Mouse (Mus musculus): ENCODE measurements around the gene Gm26897.

Gm26897 gene

GRCm38 (mm10) chr5:111750092-111750491 lies 16.4 kb downstream of the Gm26897 start:
- no peak for DNase-seq (ENCODE audit: low spot score)

- no peak for DNase-seq (ENCODE audit: low spot score)
Observed at GRCm38 (mm10) chr5:111754484-111755139, 20.9 kb downstream of the Gm26897 start.

DNA sequence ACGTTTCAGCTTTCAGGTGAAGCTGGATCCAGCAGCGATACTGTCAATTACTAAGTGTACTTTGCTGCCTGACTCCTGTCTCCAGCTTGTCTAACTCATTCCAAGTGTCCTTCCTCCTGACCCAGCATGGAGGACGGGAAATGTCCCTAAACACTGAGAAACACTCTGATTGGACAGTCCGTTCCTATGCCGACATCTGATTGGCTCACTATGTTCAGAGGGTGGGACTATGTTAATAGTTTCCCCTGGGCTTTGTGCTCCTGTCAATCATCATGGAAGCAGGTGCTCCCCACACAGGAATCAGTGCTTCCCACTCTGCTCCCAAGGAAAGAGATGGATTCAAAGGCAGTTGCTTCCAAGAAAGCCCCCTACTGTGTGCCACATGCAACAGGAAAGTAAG lies 21.6 kb downstream of the Gm26897 start:
- DNase-seq (ENCODE audit: low spot score): no peak

DNA sequence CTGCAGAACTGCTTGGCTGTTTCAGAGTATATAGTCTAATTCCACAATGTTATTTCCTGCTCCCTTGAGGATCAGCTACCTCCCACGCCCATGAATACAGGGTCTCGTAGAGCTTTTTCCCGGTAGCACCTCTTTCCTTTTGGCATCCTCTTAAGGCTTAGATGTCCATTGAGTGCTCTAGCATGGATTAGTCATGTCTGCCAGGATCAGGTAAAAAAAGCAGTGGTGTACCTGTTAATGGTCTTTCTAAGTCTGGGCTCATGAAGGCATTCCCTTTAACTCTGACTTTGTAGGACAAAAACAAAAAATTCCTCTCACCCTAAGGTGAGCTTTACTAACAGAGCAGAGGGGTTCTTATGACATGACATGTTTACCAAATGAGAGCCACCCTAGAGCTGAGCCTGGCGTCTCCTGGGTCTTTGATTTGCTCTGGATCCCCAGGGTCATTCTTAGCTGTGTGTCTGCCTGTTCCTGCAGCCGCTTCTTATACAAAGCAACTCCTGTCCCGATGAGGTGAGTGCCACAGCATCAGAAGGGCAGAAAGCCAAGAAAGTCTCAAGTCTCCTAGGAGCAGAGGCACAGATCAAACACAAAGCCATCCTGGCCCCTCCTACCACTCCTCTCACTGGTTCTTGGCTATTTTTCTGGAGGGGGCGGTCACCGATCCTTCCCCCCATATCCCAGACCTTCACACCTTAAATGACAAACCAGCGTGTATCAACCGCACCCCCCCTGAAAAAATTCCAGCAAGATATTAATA lies 27.2 kb downstream of the Gm26897 start:
- no peak for DNase-seq (ENCODE audit: low spot score)

DNA sequence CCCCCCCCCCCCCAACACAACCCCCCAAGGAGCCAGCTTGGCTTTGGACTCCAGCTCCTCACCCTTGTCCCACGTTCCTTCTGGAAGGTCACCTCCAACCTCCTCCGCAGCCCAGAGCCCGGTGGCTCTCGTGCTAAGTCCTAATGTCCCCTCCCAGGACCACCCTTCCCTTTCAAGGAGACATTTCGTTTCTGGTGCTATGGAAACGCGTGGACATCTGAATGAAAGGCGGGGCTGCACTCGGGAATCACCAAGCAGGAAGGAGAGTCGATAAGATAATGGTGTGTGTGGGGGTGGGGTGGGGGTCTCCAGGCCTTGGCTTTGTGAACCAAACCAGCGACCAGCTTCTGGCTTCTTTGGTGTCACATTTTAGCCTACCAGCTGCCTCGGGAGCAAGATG lies 27.9 kb downstream of the Gm26897 start:
- no peak for DNase-seq (ENCODE audit: low spot score)

DNA sequence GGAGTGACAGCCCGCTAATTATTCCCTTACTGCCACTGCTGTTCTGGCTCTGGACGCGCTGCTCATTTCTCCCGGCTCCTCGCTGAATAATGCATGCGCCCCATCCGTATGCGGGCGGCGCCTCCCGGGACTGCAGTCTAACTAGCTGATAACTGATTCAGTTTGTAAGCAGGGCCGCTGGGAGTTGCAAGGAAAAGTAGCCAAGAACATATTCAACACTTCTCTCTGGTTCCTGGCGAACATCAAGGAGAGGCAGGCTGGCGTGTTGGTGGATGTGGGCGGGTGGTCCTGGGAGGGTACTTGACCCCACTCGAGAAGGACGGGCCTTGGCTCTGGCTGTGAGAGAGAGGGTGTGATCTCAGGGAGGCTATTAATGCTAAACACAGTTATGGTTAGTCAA lies 28.4 kb downstream of the Gm26897 start:
- DNase-seq (ENCODE audit: low spot score): peak; percentile 50

GRCm38 (mm10) chr5:111765671-111766290 lies 32.1 kb downstream of the Gm26897 start:
- no peak for DNase-seq (ENCODE audit: low spot score)

DNA sequence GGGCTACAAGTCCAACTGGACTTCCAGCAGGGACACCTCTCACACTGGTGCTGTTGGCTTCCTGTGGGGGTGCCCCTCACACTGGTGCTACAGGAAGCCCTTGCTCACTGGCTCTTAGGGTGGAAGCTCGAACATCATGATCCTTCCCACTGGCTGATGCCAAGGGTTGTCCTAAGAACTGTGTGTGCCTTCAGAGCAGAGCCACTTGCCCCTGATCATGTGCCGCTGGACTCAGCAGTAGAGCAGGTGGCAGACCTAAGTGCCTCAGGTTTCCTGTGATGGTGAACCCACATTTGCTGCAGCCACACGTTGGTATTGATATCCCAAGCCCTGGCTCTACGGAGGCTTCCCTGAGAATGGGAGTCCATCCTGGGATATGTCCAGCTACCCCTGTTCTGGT lies 33.0 kb downstream of the Gm26897 start:
- no peak for DNase-seq (ENCODE audit: low spot score)

- no peak for DNase-seq (ENCODE audit: low spot score)
Observed at GRCm38 (mm10) chr5:111770266-111770665, 36.5 kb downstream of the Gm26897 start.

GRCm38 (mm10) chr5:111772127-111772526 lies 38.4 kb downstream of the Gm26897 start:
- no peak for DNase-seq (ENCODE audit: low spot score)

DNA sequence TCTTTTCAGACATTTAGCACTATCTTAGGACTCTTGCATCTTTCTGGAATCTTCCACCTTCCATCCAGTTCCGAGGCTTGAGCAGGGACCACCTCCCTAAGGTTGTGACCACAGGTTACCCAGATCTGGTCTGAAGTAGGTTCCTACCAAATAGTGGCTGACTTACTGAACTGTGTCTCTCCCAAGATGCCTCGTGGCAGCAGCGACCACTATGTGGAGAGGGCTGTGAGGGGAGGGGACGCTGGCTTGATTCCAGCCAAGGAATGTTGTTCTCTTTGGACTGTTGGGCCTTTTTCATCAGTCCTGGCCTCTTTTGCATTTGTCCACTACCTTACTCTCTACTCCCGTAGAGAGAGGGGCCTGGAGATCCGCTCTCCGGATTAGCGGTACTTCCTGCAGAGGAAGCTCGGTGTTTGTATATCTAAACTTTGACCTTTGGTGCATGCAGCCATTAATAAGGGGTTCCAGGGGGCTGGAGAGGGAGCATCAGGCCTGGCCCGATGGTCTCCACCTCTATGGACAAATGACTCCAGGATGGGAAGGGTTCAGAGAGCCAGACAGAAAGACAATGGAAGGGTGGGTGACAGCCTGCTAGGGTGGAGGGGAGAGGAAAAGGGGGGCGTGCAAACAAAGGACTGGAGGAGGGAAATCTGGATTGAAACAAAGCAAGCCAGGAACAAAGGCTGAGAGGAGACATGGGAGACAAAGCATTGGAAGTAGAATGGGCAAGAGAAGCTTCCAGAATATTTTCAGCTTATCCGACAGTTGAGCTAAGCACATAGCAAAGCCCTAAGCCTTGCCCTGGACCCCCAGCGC lies 39.1 kb downstream of the Gm26897 start:
- DNase-seq (ENCODE audit: low spot score): no peak

DNA sequence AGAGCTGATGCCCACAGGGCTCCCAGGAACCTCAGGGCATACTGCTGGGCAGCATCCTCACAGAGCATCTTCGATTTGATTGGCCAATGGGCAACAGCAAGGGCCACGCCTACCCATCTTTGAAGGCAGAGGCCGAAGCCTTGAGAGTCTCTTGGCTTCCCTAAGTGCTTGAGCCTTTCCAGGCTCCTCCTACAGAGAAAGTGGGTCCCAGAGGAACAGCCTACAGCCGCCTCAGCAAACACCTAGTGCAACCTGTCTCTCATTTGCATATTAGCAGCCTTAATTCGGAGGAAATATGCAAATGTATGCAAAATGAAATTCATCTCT lies 39.6 kb downstream of the Gm26897 start:
- DNase-seq (ENCODE audit: low spot score): no peak

DNA sequence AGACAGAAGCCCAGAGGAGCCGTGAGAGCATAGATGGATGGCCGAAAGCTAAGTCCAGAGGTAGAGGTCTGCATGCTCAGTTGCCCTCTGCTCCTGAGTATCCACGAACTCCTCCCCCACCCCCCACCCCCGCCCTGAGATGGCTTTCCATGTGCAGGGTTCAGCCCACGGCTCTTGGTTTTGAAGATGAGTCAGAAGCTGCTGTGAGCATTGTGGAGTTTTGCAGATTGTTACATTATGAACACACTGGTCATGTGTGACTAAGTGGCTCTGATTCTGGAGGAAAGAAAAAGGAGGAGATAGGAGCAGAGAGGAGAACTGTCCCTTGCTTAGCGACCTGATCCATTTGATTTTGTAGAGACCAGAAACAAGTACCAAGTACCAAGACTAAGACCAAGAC lies 42.5 kb downstream of the Gm26897 start:
- no peak for DNase-seq (ENCODE audit: low spot score)

DNA sequence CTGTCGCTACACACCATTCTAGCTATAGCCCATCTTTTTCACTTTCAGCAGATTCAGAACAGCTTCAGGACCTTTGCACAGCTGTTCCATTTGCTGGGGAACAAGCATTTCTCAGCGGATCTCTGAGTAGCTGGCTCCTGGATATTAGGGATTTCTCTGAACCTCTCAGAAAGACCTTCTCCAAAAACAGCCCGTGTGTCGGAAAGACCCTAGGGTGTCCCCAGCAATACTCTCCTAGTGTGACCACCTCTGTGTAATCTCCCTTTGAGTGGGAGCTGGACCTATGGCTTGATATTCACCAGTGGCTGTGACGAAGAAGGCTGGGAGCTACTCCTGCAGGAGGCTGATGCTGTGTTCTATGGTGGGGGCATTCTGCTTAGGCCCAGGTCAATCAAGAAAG lies 44.4 kb downstream of the Gm26897 start:
- no peak for DNase-seq (ENCODE audit: low spot score)

- DNase-seq (ENCODE audit: low spot score): no peak
Observed at GRCm38 (mm10) chr5:111779776-111780485, 46.2 kb downstream of the Gm26897 start.
